Mouse (Mus musculus) spleen, postnatal 36 days (tissue): ENCODE results near the gene Fndc3b.

Source experiments
- DNase-seq, 2 experiments: peaks; one replicate each; pipeline ENCODE4 v3.0.0; 2022; ENCODE audit warnings: low spot score in 2 of 2, mixed read lengths in 1 of 2

Fndc3b gene

GRCm38 (mm10) chr3:27710648-27711428 lies at the start of gene Fndc3b:
Gene Fndc3b, minus strand, starts transcription at chr3:27711307.
- DNase-seq = peak; percentile 84 to 87

- no peak for DNase-seq
These were observed 49.2 kb upstream of the Fndc3b start for GRCm38 (mm10) chr3:27760278-27760677.

GRCm38 (mm10) chr3:27758976-27759375 lies 47.9 kb upstream of the Fndc3b start:
- DNase-seq = no peak

- no peak for DNase-seq
These were observed 40.5 kb upstream of the Fndc3b start for GRCm38 (mm10) chr3:27751657-27752056.

- no peak for DNase-seq
These were observed 40.0 kb upstream of the Fndc3b start for GRCm38 (mm10) chr3:27751156-27751555.

GRCm38 (mm10) chr3:27745651-27746050 lies 34.5 kb upstream of the Fndc3b start:
- DNase-seq = no peak

- no peak for DNase-seq
These were observed 33.6 kb upstream of the Fndc3b start for GRCm38 (mm10) chr3:27744754-27745153.

- DNase-seq = no peak
These were observed 32.4 kb upstream of the Fndc3b start for GRCm38 (mm10) chr3:27743271-27744145.

- no peak for DNase-seq
These were observed 31.0 kb upstream of the Fndc3b start for GRCm38 (mm10) chr3:27742124-27742523.

- no peak for DNase-seq
These were observed 29.0 kb upstream of the Fndc3b start for GRCm38 (mm10) chr3:27740136-27740535.

- no peak for DNase-seq
These were observed 25.1 kb upstream of the Fndc3b start for GRCm38 (mm10) chr3:27736180-27736579.

GRCm38 (mm10) chr3:27735113-27735512 lies 24.0 kb upstream of the Fndc3b start:
- DNase-seq = no peak

GRCm38 (mm10) chr3:27728798-27729782 lies 18.0 kb upstream of the Fndc3b start:
- no peak for DNase-seq

- DNase-seq = no peak
These were observed 17.1 kb upstream of the Fndc3b start for GRCm38 (mm10) chr3:27728176-27728575.

GRCm38 (mm10) chr3:27725752-27726151 lies 14.6 kb upstream of the Fndc3b start:
- no peak for DNase-seq

GRCm38 (mm10) chr3:27724208-27724607 lies 13.1 kb upstream of the Fndc3b start:
- no peak for DNase-seq

- DNase-seq = no peak
These were observed 7.8 kb upstream of the Fndc3b start for GRCm38 (mm10) chr3:27718829-27719365.

- no peak for DNase-seq
These were observed 2.9 kb upstream of the Fndc3b start for GRCm38 (mm10) chr3:27713971-27714370.

- DNase-seq = no peak
These were observed 1.3 kb upstream of the Fndc3b start for GRCm38 (mm10) chr3:27712421-27712820.

- DNase-seq = peak; percentile 16 to 42
These were observed 1.0 kb downstream of the Fndc3b start for GRCm38 (mm10) chr3:27709906-27710647.
